Mouse (Mus musculus): ENCODE measurements around the gene Rnf2. TPM values are rescaled to one million over a fixed set of nuclear protein-coding genes. Genes with fewer than 3 reads are reported as not detected.

Rnf2 gene
- polyA plus RNA-seq, 1 experiment from 2014 or later, result 64.7 TPM

GRCm38 (mm10) chr1:151516871-151517270, 16.1 kb upstream of the Rnf2 start:
- Histone ChIP-seq H3K4me3 (ENCODE audit: low read length) (no peak overlapping the region), H3K4me1 (ENCODE audit: control insufficient read depth, insufficient read depth, low read length) (peaks cover 11% of the 10 kb centered on the region), H3K27ac (ENCODE audit: low read length) (no peak overlapping the region), H3K4me2 (ENCODE audit: low read depth, low read length) (no peak overlapping the region), H3K9me3 (replicated peaks; ENCODE audit: control insufficient read depth, low read length) (no peaks in the 10 kb centered on the region), H3K9ac (ENCODE audit: low read length) (no peak overlapping the region), H3K27me3 (ENCODE audit: control insufficient read depth, insufficient read depth, low read length) (no peaks in the 10 kb centered on the region), H3K36me3 (ENCODE audit: control insufficient read depth, insufficient read depth) (no peaks in the 10 kb centered on the region)
- WGBS, result 91% methylated on average over 3 of the region's 3 CpGs
- ATAC-seq (replicated peaks; ENCODE audit: extremely low read depth, insufficient read depth, low FRiP score), result no peak

- WGBS, result 94% methylated on average over 1 of the region's 1 CpGs
- Histone ChIP-seq H3K4me3 (ENCODE audit: low read length) (no peak overlapping the region), H3K27me3 (ENCODE audit: control insufficient read depth, insufficient read depth, low read length) (no peaks in the 10 kb centered on the region), H3K9me3 (replicated peaks; ENCODE audit: control insufficient read depth, low read length) (no peaks in the 10 kb centered on the region), H3K9ac (ENCODE audit: low read length) (no peak overlapping the region), H3K4me1 (ENCODE audit: control insufficient read depth, insufficient read depth, low read length) (peaks cover 11% of the 10 kb centered on the region), H3K4me2 (ENCODE audit: low read depth, low read length) (no peak overlapping the region), H3K36me3 (ENCODE audit: control insufficient read depth, insufficient read depth) (no peaks in the 10 kb centered on the region), H3K27ac (ENCODE audit: low read length) (no peak overlapping the region)
- ATAC-seq (replicated peaks; ENCODE audit: extremely low read depth, insufficient read depth, low FRiP score), result no peak
Observed at GRCm38 (mm10) chr1:151515733-151516132, 15.0 kb upstream of the Rnf2 start.

GRCm38 (mm10) chr1:151514119-151514518, 13.4 kb upstream of the Rnf2 start:
- Histone ChIP-seq H3K9me3 (replicated peaks; ENCODE audit: control insufficient read depth, low read length) (no peaks in the 10 kb centered on the region), H3K27ac (ENCODE audit: low read length) (peak overlapping the region; percentile 80), H3K27me3 (ENCODE audit: control insufficient read depth, insufficient read depth, low read length) (no peaks in the 10 kb centered on the region), H3K4me1 (ENCODE audit: control insufficient read depth, insufficient read depth, low read length) (peaks cover 11% of the 10 kb centered on the region), H3K4me3 (ENCODE audit: low read length) (no peak overlapping the region), H3K9ac (ENCODE audit: low read length) (no peak overlapping the region), H3K36me3 (ENCODE audit: control insufficient read depth, insufficient read depth) (no peaks in the 10 kb centered on the region), H3K4me2 (ENCODE audit: low read depth, low read length) (peak overlapping the region; percentile 26; the same call in 1 of the 2 replicates)
- WGBS, result 51% methylated on average over 4 of the region's 4 CpGs
- ATAC-seq (replicated peaks; ENCODE audit: extremely low read depth, insufficient read depth, low FRiP score), result peak; percentile 29; the same call in 1 of the 2 replicates

GRCm38 (mm10) chr1:151510811-151511210, 10.1 kb upstream of the Rnf2 start:
- no peak for ATAC-seq (replicated peaks; ENCODE audit: extremely low read depth, insufficient read depth, low FRiP score)
- Histone ChIP-seq H3K4me3 (ENCODE audit: low read length) (no peak overlapping the region), H3K9me3 (replicated peaks; ENCODE audit: control insufficient read depth, low read length) (no peaks in the 10 kb centered on the region), H3K27ac (ENCODE audit: low read length) (no peak overlapping the region), H3K27me3 (ENCODE audit: control insufficient read depth, insufficient read depth, low read length) (no peaks in the 10 kb centered on the region), H3K9ac (ENCODE audit: low read length) (no peak overlapping the region), H3K4me2 (ENCODE audit: low read depth, low read length) (no peak overlapping the region), H3K4me1 (ENCODE audit: control insufficient read depth, insufficient read depth, low read length) (peaks cover 11% of the 10 kb centered on the region), H3K36me3 (ENCODE audit: control insufficient read depth, insufficient read depth) (no peaks in the 10 kb centered on the region)
- 56% methylated on average over 4 of the region's 4 CpGs for WGBS

GRCm38 (mm10) chr1:151499815-151500501, 797 bp downstream of the Rnf2 start:
- Histone ChIP-seq H3K9me3 (replicated peaks; ENCODE audit: control insufficient read depth, low read length) (no peaks in the 10 kb centered on the region), H3K27me3 (ENCODE audit: control insufficient read depth, insufficient read depth, low read length) (no peaks in the 10 kb centered on the region), H3K36me3 (ENCODE audit: control insufficient read depth, insufficient read depth) (no peaks in the 10 kb centered on the region), H3K27ac (ENCODE audit: low read length) (peak overlapping the region; percentile 99), H3K4me3 (ENCODE audit: low read length) (peak overlapping the region; percentile 80), H3K9ac (ENCODE audit: low read length) (peak overlapping the region; percentile 99), H3K4me2 (ENCODE audit: low read depth, low read length) (peak overlapping the region; percentile 66), H3K4me1 (ENCODE audit: control insufficient read depth, insufficient read depth, low read length) (peaks cover 25% of the 10 kb centered on the region)
- under 1% methylated on average over 53 of the region's 59 CpGs for WGBS
- ATAC-seq (replicated peaks; ENCODE audit: extremely low read depth, insufficient read depth, low FRiP score), result peak; percentile 45

GRCm38 (mm10) chr1:151498381-151498780, 2.4 kb downstream of the Rnf2 start:
- H3K9ac ChIP-seq (ENCODE audit: low read length), result no peak overlapping the region
- ATAC-seq (replicated peaks; ENCODE audit: extremely low read depth, insufficient read depth, low FRiP score), result no peak
- 56% methylated on average over 3 of the region's 3 CpGs for WGBS
- no peaks in the 10 kb centered on the region for H3K36me3 ChIP-seq (ENCODE audit: control insufficient read depth, insufficient read depth)
- no peaks in the 10 kb centered on the region for H3K27me3 ChIP-seq (ENCODE audit: control insufficient read depth, insufficient read depth, low read length)
- H3K27ac ChIP-seq (ENCODE audit: low read length), result no peak overlapping the region
- H3K9me3 ChIP-seq (replicated peaks; ENCODE audit: control insufficient read depth, low read length), result no peaks in the 10 kb centered on the region
- peak overlapping the region; percentile 42; the same call in 1 of the 2 replicates for H3K4me2 ChIP-seq (ENCODE audit: low read depth, low read length)
- H3K4me1 ChIP-seq (ENCODE audit: control insufficient read depth, insufficient read depth, low read length), result peaks cover 33% of the 10 kb centered on the region
- no peak overlapping the region for H3K4me3 ChIP-seq (ENCODE audit: low read length)

- Histone ChIP-seq H3K27ac (ENCODE audit: low read length) (no peak overlapping the region), H3K4me3 (ENCODE audit: low read length) (no peak overlapping the region), H3K36me3 (ENCODE audit: control insufficient read depth, insufficient read depth) (no peaks in the 10 kb centered on the region), H3K27me3 (ENCODE audit: control insufficient read depth, insufficient read depth, low read length) (no peaks in the 10 kb centered on the region), H3K9ac (ENCODE audit: low read length) (no peak overlapping the region), H3K4me2 (ENCODE audit: low read depth, low read length) (peak overlapping the region; percentile 42; the same call in 1 of the 2 replicates), H3K9me3 (replicated peaks; ENCODE audit: control insufficient read depth, low read length) (no peaks in the 10 kb centered on the region), H3K4me1 (ENCODE audit: control insufficient read depth, insufficient read depth, low read length) (peaks cover 33% of the 10 kb centered on the region)
- 60% methylated on average over 2 of the region's 2 CpGs for WGBS
- ATAC-seq (replicated peaks; ENCODE audit: extremely low read depth, insufficient read depth, low FRiP score), result no peak
Observed at GRCm38 (mm10) chr1:151497942-151498341, 2.8 kb downstream of the Rnf2 start.

- no peak overlapping the region for H3K4me2 ChIP-seq (ENCODE audit: low read depth, low read length)
- ATAC-seq (replicated peaks; ENCODE audit: extremely low read depth, insufficient read depth, low FRiP score), result no peak
- no peaks in the 10 kb centered on the region for H3K9me3 ChIP-seq (replicated peaks; ENCODE audit: control insufficient read depth, low read length)
- peaks cover 33% of the 10 kb centered on the region for H3K4me1 ChIP-seq (ENCODE audit: control insufficient read depth, insufficient read depth, low read length)
- WGBS, result 85% methylated on average over 8 of the region's 8 CpGs
- no peak overlapping the region for H3K4me3 ChIP-seq (ENCODE audit: low read length)
- no peaks in the 10 kb centered on the region for H3K36me3 ChIP-seq (ENCODE audit: control insufficient read depth, insufficient read depth)
- no peak overlapping the region for H3K9ac ChIP-seq (ENCODE audit: low read length)
- no peaks in the 10 kb centered on the region for H3K27me3 ChIP-seq (ENCODE audit: control insufficient read depth, insufficient read depth, low read length)
- H3K27ac ChIP-seq (ENCODE audit: low read length), result no peak overlapping the region
Observed at GRCm38 (mm10) chr1:151497028-151497427, 3.7 kb downstream of the Rnf2 start.

- no peak overlapping the region for H3K27ac ChIP-seq (ENCODE audit: low read length)
- ATAC-seq (replicated peaks; ENCODE audit: extremely low read depth, insufficient read depth, low FRiP score), result no peak
- no peak overlapping the region for H3K4me3 ChIP-seq (ENCODE audit: low read length)
- no peaks in the 10 kb centered on the region for H3K9me3 ChIP-seq (replicated peaks; ENCODE audit: control insufficient read depth, low read length)
- WGBS, result 83% methylated on average over 2 of the region's 2 CpGs
- H3K36me3 ChIP-seq (ENCODE audit: control insufficient read depth, insufficient read depth), result no peaks in the 10 kb centered on the region
- no peak overlapping the region for H3K9ac ChIP-seq (ENCODE audit: low read length)
- no peaks in the 10 kb centered on the region for H3K27me3 ChIP-seq (ENCODE audit: control insufficient read depth, insufficient read depth, low read length)
- peaks cover 31% of the 10 kb centered on the region for H3K4me1 ChIP-seq (ENCODE audit: control insufficient read depth, insufficient read depth, low read length)
- no peak overlapping the region for H3K4me2 ChIP-seq (ENCODE audit: low read depth, low read length)
Observed at GRCm38 (mm10) chr1:151495635-151496285, 5.0 kb downstream of the Rnf2 start.
